Mouse (Mus musculus): ENCODE results near the gene Snx19. TPM values are rescaled to one million over a fixed set of nuclear protein-coding genes. Genes with fewer than 3 reads are reported as not detected.

Gene Snx19
- polyA plus RNA-seq, 1 experiment from 2014 or later, result 23.0 TPM

GRCm38 (mm10) chr9:30482116-30482515 is 55.2 kb downstream of the Snx19 start:
- H3K4me1 ChIP-seq (ENCODE audit: insufficient read depth), result no peaks in the 10 kb centered on the region
- DNase-seq (no peak), ATAC-seq (ENCODE audit: insufficient read depth) (no peak)
- 91% methylated on average over 4 of the region's 4 CpGs for WGBS
- H3K27me3 ChIP-seq (ENCODE audit: insufficient read depth, low read length), result no peaks in the 10 kb centered on the region
- no peak overlapping the region for H3K9ac ChIP-seq
- H3K9me3 ChIP-seq (ENCODE audit: low read depth, low read length), result no peaks in the 10 kb centered on the region
- no peaks in the 10 kb centered on the region for H3K36me3 ChIP-seq (ENCODE audit: insufficient read depth)
- H3K4me2 ChIP-seq, result no peak overlapping the region
- no peak for TF ChIP-seq CTCF (IDR thresholded peaks at IDR 0.05; ENCODE audit: low read depth)
- H3K27ac ChIP-seq (ENCODE audit: low read depth), result no peak overlapping the region
- no peak overlapping the region for H3K4me3 ChIP-seq (ENCODE audit: low read depth, low read length)

GRCm38 (mm10) chr9:30484183-30484582 is 57.3 kb downstream of the Snx19 start:
- Histone ChIP-seq H3K4me1 (ENCODE audit: insufficient read depth) (no peaks in the 10 kb centered on the region), H3K9ac (no peak overlapping the region), H3K9me3 (ENCODE audit: low read depth, low read length) (no peaks in the 10 kb centered on the region), H3K36me3 (ENCODE audit: insufficient read depth) (no peaks in the 10 kb centered on the region), H3K27me3 (ENCODE audit: insufficient read depth, low read length) (no peaks in the 10 kb centered on the region), H3K27ac (ENCODE audit: low read depth) (no peak overlapping the region), H3K4me2 (no peak overlapping the region), H3K4me3 (ENCODE audit: low read depth, low read length) (no peak overlapping the region)
- no peak for DNase-seq
- 76% methylated on average over 3 of the region's 3 CpGs for WGBS
- no peak for ATAC-seq (ENCODE audit: insufficient read depth)
- TF ChIP-seq CTCF (IDR thresholded peaks at IDR 0.05; ENCODE audit: low read depth), result no peak

- no peak for ATAC-seq (ENCODE audit: insufficient read depth)
- Histone ChIP-seq H3K27me3 (ENCODE audit: insufficient read depth, low read length) (no peaks in the 10 kb centered on the region), H3K9me3 (ENCODE audit: low read depth, low read length) (no peaks in the 10 kb centered on the region), H3K4me2 (no peak overlapping the region), H3K4me3 (ENCODE audit: low read depth, low read length) (no peak overlapping the region), H3K9ac (no peak overlapping the region), H3K27ac (ENCODE audit: low read depth) (no peak overlapping the region), H3K36me3 (ENCODE audit: insufficient read depth) (no peaks in the 10 kb centered on the region), H3K4me1 (ENCODE audit: insufficient read depth) (no peaks in the 10 kb centered on the region)
- no peak for DNase-seq
- 88% methylated on average over 2 of the region's 2 CpGs for WGBS
- no peak for TF ChIP-seq CTCF (IDR thresholded peaks at IDR 0.05; ENCODE audit: low read depth)
Observed at GRCm38 (mm10) chr9:30485161-30485560, 58.3 kb downstream of the Snx19 start.

DNA sequence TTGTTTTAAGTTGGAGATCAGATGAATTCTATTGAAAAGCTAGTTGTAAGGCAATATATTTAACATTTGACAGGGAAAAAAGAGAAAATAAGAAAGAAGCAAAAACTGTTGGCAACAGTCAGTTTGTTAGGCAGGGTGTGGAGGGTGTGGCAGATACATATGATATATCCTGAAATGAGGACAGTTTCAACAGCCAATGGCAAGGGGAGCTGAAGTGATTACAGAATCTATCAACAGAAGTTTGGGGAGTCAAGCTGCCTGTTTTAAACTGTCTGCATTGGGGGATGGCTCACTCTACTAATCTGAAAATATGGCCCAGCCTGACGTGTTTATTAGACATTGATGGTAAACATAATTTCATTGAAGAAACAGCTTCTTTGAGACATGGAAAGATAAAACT is 61.5 kb downstream of the Snx19 start:
- H3K27me3 ChIP-seq (ENCODE audit: insufficient read depth, low read length), result no peaks in the 10 kb centered on the region
- H3K36me3 ChIP-seq (ENCODE audit: insufficient read depth), result no peaks in the 10 kb centered on the region
- no peak overlapping the region for H3K27ac ChIP-seq (ENCODE audit: low read depth)
- WGBS, result 80% methylated on average over 1 of the region's 1 CpGs
- no peaks in the 10 kb centered on the region for H3K9me3 ChIP-seq (ENCODE audit: low read depth, low read length)
- ATAC-seq (ENCODE audit: insufficient read depth) (no peak), DNase-seq (no peak)
- H3K4me1 ChIP-seq (ENCODE audit: insufficient read depth), result no peaks in the 10 kb centered on the region
- TF ChIP-seq CTCF (IDR thresholded peaks at IDR 0.05; ENCODE audit: low read depth), result no peak
- no peak overlapping the region for H3K4me3 ChIP-seq (ENCODE audit: low read depth, low read length)
- no peak overlapping the region for H3K4me2 ChIP-seq
- H3K9ac ChIP-seq, result no peak overlapping the region

DNA sequence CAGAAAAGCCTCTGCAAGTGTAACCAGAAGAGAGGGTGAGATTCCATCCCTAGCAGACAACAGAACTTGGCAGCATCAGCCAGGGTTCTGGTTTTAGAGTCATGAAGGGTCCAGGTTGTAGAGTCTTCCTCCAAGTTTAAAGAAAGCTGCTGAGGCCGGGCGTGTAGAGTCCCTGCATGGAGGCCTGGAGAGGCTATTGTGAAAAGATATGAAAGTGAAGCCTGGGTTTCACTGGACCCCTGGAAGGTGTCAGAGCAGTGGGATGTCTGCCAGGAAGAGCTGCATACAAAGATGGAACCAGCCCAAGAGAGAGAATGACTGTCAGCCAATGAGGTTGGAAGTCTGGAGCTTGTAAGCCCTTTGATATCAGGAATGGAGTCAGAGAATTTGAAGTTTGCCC is 67.5 kb downstream of the Snx19 start:
- Histone ChIP-seq H3K9me3 (ENCODE audit: low read depth, low read length) (no peaks in the 10 kb centered on the region), H3K4me1 (ENCODE audit: insufficient read depth) (no peaks in the 10 kb centered on the region), H3K9ac (no peak overlapping the region), H3K27me3 (ENCODE audit: insufficient read depth, low read length) (no peaks in the 10 kb centered on the region), H3K4me2 (no peak overlapping the region), H3K27ac (ENCODE audit: low read depth) (no peak overlapping the region), H3K4me3 (ENCODE audit: low read depth, low read length) (no peak overlapping the region), H3K36me3 (ENCODE audit: insufficient read depth) (no peaks in the 10 kb centered on the region)
- ATAC-seq (ENCODE audit: insufficient read depth), result no peak
- WGBS, result 80% methylated on average over 2 of the region's 2 CpGs
- TF ChIP-seq CTCF (IDR thresholded peaks at IDR 0.05; ENCODE audit: low read depth), result no peak
- DNase-seq, result peak; percentile 71

DNA sequence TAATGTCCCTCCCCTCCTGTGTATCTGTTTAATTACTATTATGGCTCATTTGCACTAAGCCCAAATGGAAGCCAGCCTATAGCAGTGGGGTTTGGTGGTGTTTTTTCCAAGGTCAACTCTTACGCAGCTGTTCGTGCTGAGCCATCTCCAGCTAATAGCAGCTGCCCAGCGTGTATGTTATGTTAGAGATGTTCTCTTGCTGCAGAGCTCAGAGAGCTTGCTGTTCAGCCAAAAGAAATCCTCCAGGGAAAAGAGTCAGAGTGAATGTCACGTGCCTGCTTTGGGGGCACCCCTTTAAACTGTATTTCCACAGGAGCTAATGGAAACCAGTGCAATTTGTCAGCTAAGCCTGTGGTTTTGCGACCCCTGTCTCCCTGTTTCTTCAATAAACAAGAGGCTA is 82.1 kb downstream of the Snx19 start:
- 74% methylated on average over 5 of the region's 5 CpGs for WGBS
- H3K4me2 ChIP-seq, result no peak overlapping the region
- no peaks in the 10 kb centered on the region for H3K27me3 ChIP-seq (ENCODE audit: insufficient read depth, low read length)
- H3K36me3 ChIP-seq (ENCODE audit: insufficient read depth), result no peaks in the 10 kb centered on the region
- ATAC-seq (ENCODE audit: insufficient read depth) (no peak), DNase-seq (no peak)
- no peak overlapping the region for H3K27ac ChIP-seq (ENCODE audit: low read depth)
- no peaks in the 10 kb centered on the region for H3K4me1 ChIP-seq (ENCODE audit: insufficient read depth)
- H3K9me3 ChIP-seq (ENCODE audit: low read depth, low read length), result peaks cover 3% of the 10 kb centered on the region; the same call in 1 of the 2 replicates
- no peak overlapping the region for H3K9ac ChIP-seq
- TF ChIP-seq CTCF (IDR thresholded peaks at IDR 0.05; ENCODE audit: low read depth), result no peak
- no peak overlapping the region for H3K4me3 ChIP-seq (ENCODE audit: low read depth, low read length)

DNA sequence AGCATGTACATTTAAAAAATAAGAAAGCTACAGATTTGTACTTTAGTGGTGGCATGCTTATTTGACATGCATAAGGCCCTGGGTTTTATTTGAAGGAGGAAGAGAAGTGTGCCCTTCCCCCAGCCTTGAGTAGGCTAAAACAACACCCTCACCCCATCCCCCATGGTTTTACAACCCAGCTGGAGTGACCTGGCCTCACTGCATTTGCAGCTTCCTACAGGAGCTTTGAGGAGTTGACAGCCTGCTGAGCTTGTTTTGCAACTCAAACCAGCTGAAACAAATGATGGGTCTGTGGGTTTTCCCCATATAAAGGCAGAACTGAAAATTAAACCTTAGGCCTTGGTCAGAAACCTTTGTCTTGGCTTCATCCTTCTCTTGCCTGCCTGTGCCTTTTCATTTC is 89.0 kb downstream of the Snx19 start:
- H3K4me1 ChIP-seq (ENCODE audit: insufficient read depth), result no peaks in the 10 kb centered on the region
- DNase-seq, result no peak
- no peaks in the 10 kb centered on the region for H3K36me3 ChIP-seq (ENCODE audit: insufficient read depth)
- H3K4me3 ChIP-seq (ENCODE audit: low read depth, low read length), result no peak overlapping the region
- ATAC-seq (ENCODE audit: insufficient read depth), result no peak
- no peak for TF ChIP-seq CTCF (IDR thresholded peaks at IDR 0.05; ENCODE audit: low read depth)
- no peak overlapping the region for H3K27ac ChIP-seq (ENCODE audit: low read depth)
- H3K9me3 ChIP-seq (ENCODE audit: low read depth, low read length), result peaks cover 3% of the 10 kb centered on the region; the same call in 1 of the 2 replicates
- H3K27me3 ChIP-seq (ENCODE audit: insufficient read depth, low read length), result no peaks in the 10 kb centered on the region
- H3K9ac ChIP-seq, result no peak overlapping the region
- no peak overlapping the region for H3K4me2 ChIP-seq
